Mouse (Mus musculus) heart, embryonic 16.5 days (tissue): ENCODE results near the gene C330021F23Rik. TPM values are rescaled to one million over a fixed set of nuclear protein-coding genes. Genes with fewer than 3 reads are reported as not detected.
A peak's percentile ranks its signal among the peaks of the same experiment; 100 is the strongest.

Experiments used
- ATAC-seq: fragments of 200-750 bp; cut with Nextera tagmentation; replicated peaks from 2 replicates; pipeline ENCODE4 v1.8.0; 2017; ENCODE audit warnings: moderate number of reproducible peaks; ENCODE audit not compliant: insufficient read depth, low FRiP score; ENCODE audit errors: extremely low read depth
- H3K27ac ChIP-seq: fragments of 300-500 bp; sonication (generic); 2 replicates; pipeline ENCODE4 v1.5.1; 2014; ENCODE audit warnings: mild to moderate bottlenecking, low read length, control low read depth, moderate library complexity
- H3K27me3 ChIP-seq: fragments of 300-500 bp; sonication (generic); 2 replicates; pipeline ENCODE4 v1.6.1; 2014; ENCODE audit warnings: low read length, mixed read lengths; ENCODE audit not compliant: control insufficient read depth, insufficient read depth
- H3K36me3 ChIP-seq: fragments of 300-500 bp; sonication (generic); 2 replicates; pipeline ENCODE4 v1.6.1; 2014; ENCODE audit not compliant: control insufficient read depth, insufficient read depth
- H3K4me1 ChIP-seq: fragments of 300-500 bp; sonication (generic); 2 replicates; pipeline ENCODE4 v1.6.1; 2014; ENCODE audit warnings: low read length, mixed read lengths; ENCODE audit not compliant: control insufficient read depth, insufficient read depth
- H3K4me2 ChIP-seq: fragments of 300-500 bp; sonication (generic); 2 replicates; pipeline ENCODE4 v1.6.1; 2014; ENCODE audit warnings: low read depth, mild to moderate bottlenecking, control low read depth, low read length
- H3K4me3 ChIP-seq: fragments of 300-500 bp; sonication (generic); 2 replicates; pipeline ENCODE4 v1.5.1; 2014; ENCODE audit warnings: mild to moderate bottlenecking, control low read depth, low read length
- H3K9ac ChIP-seq: fragments of 300-500 bp; sonication (generic); 2 replicates; pipeline ENCODE4 v1.6.1; 2014; ENCODE audit warnings: low read length, control low read depth
- H3K9me3 ChIP-seq: fragments of 300-500 bp; sonication (generic); replicated peaks from 2 replicates; pipeline ENCODE4 v1.6.1; 2016; ENCODE audit warnings: low read length; ENCODE audit not compliant: control insufficient read depth
- WGBS: fragments of 180-500 bp; shearing (Covaris S2); extraction: QIAGEN DNeasy Blood & Tissue Kit; methylation state at CpG from one replicate; pipeline ENCODE4 v1.1.7; 2014; 5-methylcytosine and 5-hydroxymethylcytosine counted together
- polyA plus RNA-seq: library from polyadenylated mRNA; unstranded; fragments of >200 nt; fragmentation: Nextera tagmentation; extraction: Ambion mirVana; gene quantifications from 2 replicates; pipeline ENCODE4 v1.2.1, GENCODE M21; 2015

The C330021F23Rik gene
- polyA plus RNA-seq, 1 experiment from 2014 or later = 4.9 TPM

DNA sequence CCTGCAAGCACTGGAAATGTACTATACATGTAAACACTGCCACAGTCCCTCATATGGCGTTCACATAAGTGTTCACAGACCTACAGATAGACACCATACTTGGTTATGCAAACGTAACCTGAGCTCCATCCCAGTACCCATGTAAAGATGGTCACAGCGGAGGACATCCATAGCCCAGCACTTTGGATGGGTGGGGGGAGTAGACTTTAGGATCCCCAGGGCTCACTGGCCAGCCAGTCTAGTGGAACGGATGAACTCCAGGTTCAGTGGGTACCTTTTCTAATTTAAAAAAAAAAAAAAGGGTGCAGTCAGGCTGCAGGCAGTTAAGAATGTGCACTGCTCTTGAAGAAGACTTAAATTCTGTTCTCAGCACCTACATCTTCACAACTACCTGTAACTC is 27.7 kb upstream of the C330021F23Rik start:
- Histone ChIP-seq H3K9me3 (no peaks in the 10 kb centered on the region), H3K9ac (no peak overlapping the region), H3K4me2 (no peak overlapping the region), H3K27ac (no peak overlapping the region), H3K27me3 (no peaks in the 10 kb centered on the region), H3K4me3 (no peak overlapping the region), H3K4me1 (no peaks in the 10 kb centered on the region), H3K36me3 (peaks cover 57% of the 10 kb centered on the region)
- no peak for ATAC-seq
- 87% methylated on average over 4 of the region's 4 CpGs for WGBS

- no peak overlapping the region for H3K4me2 ChIP-seq
- peaks cover 24% of the 10 kb centered on the region for H3K36me3 ChIP-seq
- no peaks in the 10 kb centered on the region for H3K4me1 ChIP-seq
- no peaks in the 10 kb centered on the region for H3K9me3 ChIP-seq
- no peak for ATAC-seq
- 86% methylated on average over 2 of the region's 2 CpGs for WGBS
- H3K27me3 ChIP-seq = no peaks in the 10 kb centered on the region
- no peak overlapping the region for H3K27ac ChIP-seq
- H3K4me3 ChIP-seq = no peak overlapping the region
- H3K9ac ChIP-seq = no peak overlapping the region
Observed at GRCm38 (mm10) chr8:3546511-3546910, 21.3 kb upstream of the C330021F23Rik start.

GRCm38 (mm10) chr8:3552240-3552639 is 15.6 kb upstream of the C330021F23Rik start:
- no peak for ATAC-seq
- Histone ChIP-seq H3K9me3 (no peaks in the 10 kb centered on the region), H3K4me2 (no peak overlapping the region), H3K4me3 (no peak overlapping the region), H3K9ac (no peak overlapping the region), H3K36me3 (no peaks in the 10 kb centered on the region), H3K27ac (no peak overlapping the region), H3K4me1 (no peaks in the 10 kb centered on the region), H3K27me3 (no peaks in the 10 kb centered on the region)
- 83% methylated on average over 1 of the region's 1 CpGs for WGBS

DNA sequence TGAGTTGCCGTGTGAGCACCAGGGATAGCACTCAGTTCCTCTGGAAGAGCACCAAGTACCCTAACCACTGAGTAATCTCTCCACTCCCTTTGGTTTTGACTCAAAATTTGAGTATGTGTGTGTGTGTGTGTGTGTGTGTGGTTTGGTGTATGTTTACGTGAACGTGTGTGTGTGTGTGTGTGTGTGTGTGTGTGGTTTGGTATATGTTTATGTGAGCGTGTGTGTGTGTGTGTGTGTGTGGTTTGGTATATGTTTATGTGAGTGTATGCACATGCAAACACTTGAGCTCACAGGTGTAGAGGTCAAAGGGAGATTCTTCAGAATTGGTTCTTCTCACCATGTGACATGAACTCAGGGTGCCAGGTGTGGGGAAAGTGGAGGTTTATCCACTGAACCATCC is 11.7 kb upstream of the C330021F23Rik start:
- H3K9ac ChIP-seq = no peak overlapping the region
- WGBS = 60% methylated on average over 4 of the region's 4 CpGs
- H3K27ac ChIP-seq = no peak overlapping the region
- no peaks in the 10 kb centered on the region for H3K4me1 ChIP-seq
- ATAC-seq = peak; percentile 87
- H3K27me3 ChIP-seq = no peaks in the 10 kb centered on the region
- H3K36me3 ChIP-seq = no peaks in the 10 kb centered on the region
- no peaks in the 10 kb centered on the region for H3K9me3 ChIP-seq
- H3K4me2 ChIP-seq = no peak overlapping the region
- H3K4me3 ChIP-seq = no peak overlapping the region

GRCm38 (mm10) chr8:3568378-3568777 is 588 bp downstream of the C330021F23Rik start:
- H3K4me3 ChIP-seq = peak overlapping the region; percentile 33
- H3K9ac ChIP-seq = peak overlapping the region; percentile 16
- no peak for ATAC-seq
- H3K27ac ChIP-seq = no peak overlapping the region
- H3K9me3 ChIP-seq = no peaks in the 10 kb centered on the region
- 13% methylated on average over 7 of the region's 7 CpGs for WGBS
- H3K4me2 ChIP-seq = peak overlapping the region; percentile 52
- H3K27me3 ChIP-seq = no peaks in the 10 kb centered on the region
- H3K4me1 ChIP-seq = peaks cover 5% of the 10 kb centered on the region; the same call in 1 of the 2 replicates
- H3K36me3 ChIP-seq = no peaks in the 10 kb centered on the region

DNA sequence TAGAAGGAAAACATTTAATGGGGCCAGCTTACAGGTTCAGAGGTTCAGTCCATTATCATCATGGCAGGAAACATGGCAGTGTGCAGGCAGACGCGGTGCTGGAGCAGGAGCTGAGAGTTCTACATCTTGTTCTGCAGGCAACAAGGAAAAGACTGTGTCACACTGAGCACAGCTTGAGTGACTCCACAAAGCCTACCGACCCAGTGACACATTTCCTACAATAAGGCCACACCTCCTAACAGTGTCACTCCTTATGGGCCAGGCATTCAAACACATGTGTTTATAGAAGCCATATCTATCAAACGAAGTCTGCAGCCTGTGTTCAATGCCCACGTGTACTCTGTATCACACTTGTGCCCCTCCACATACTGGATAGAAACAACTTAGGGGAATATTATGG is 2.0 kb downstream of the C330021F23Rik start:
- Histone ChIP-seq H3K4me2 (no peak overlapping the region), H3K4me1 (peaks cover 5% of the 10 kb centered on the region; the same call in 1 of the 2 replicates), H3K27ac (no peak overlapping the region), H3K4me3 (no peak overlapping the region), H3K9ac (no peak overlapping the region), H3K36me3 (no peaks in the 10 kb centered on the region), H3K9me3 (no peaks in the 10 kb centered on the region), H3K27me3 (no peaks in the 10 kb centered on the region)
- 84% methylated on average over 5 of the region's 5 CpGs for WGBS
- no peak for ATAC-seq

DNA sequence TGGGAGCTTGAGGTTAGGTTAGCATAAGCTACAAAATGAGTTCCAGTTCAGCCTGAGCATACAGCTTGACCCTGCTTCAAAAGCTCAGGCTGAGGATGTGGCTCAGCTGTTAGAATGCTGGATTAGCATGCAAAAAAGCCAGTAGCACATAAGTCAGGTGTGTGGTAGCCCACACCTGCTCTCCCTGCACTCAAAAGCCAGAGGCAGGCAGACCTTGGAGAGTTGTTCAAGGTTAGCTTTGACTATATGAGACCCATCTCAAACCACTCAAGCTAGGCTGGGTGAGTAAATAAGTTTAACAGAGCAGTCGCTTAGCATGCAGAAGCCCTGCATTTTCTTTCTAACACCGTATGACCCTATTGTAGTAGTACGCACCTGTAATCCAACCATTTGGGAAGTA is 6.8 kb downstream of the C330021F23Rik start:
- H3K27ac ChIP-seq = no peak overlapping the region
- H3K9me3 ChIP-seq = no peaks in the 10 kb centered on the region
- no peak overlapping the region for H3K4me3 ChIP-seq
- ATAC-seq = no peak
- H3K27me3 ChIP-seq = no peaks in the 10 kb centered on the region
- H3K36me3 ChIP-seq = no peaks in the 10 kb centered on the region
- H3K9ac ChIP-seq = no peak overlapping the region
- H3K4me2 ChIP-seq = no peak overlapping the region
- H3K4me1 ChIP-seq = no peaks in the 10 kb centered on the region
- WGBS = 89% methylated on average over 3 of the region's 3 CpGs

GRCm38 (mm10) chr8:3576211-3576960 is 8.6 kb downstream of the C330021F23Rik start:
- H3K36me3 ChIP-seq = no peaks in the 10 kb centered on the region
- no peaks in the 10 kb centered on the region for H3K9me3 ChIP-seq
- H3K4me1 ChIP-seq = no peaks in the 10 kb centered on the region
- 62% methylated on average over 15 of the region's 15 CpGs for WGBS
- no peaks in the 10 kb centered on the region for H3K27me3 ChIP-seq
- no peak overlapping the region for H3K9ac ChIP-seq
- H3K4me3 ChIP-seq = no peak overlapping the region
- no peak overlapping the region for H3K27ac ChIP-seq
- ATAC-seq = no peak
- no peak overlapping the region for H3K4me2 ChIP-seq

- no peak for ATAC-seq
- Histone ChIP-seq H3K36me3 (no peaks in the 10 kb centered on the region), H3K4me2 (no peak overlapping the region), H3K9me3 (no peaks in the 10 kb centered on the region), H3K9ac (no peak overlapping the region), H3K27ac (no peak overlapping the region), H3K4me1 (no peaks in the 10 kb centered on the region), H3K27me3 (no peaks in the 10 kb centered on the region), H3K4me3 (no peak overlapping the region)
- 80% methylated on average over 9 of the region's 9 CpGs for WGBS
Observed at GRCm38 (mm10) chr8:3579390-3580364, 11.9 kb downstream of the C330021F23Rik start.
